In the genomic region with DNA sequence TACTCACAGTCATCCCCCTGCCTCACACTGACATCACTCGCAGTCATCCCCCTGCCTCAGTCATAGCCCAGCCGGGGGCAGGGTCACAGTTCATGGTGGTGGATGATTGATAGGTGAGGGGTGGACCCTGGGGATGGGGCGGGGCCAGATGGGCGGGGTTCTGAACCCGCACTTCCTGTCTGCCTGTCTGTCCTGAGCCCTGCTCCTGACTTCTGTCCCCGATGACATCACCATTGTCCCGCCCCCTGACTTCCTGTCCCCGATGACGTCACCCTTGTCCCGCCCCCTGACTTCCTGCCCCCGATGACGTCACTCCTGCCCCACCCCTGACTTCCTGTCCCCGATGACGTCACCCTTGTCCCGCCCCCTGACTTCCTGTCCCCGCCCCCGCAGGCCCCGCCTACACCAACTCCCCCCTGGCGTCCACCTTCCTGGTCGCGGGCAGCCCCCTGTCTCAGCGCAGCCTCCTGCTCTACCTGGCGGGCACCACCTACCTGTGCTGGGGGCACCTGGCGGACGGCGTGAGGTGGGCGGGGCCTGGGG, we compare ENCODE assay signal across 10 mouse cellular contexts. TPM values are rescaled to one million over a fixed set of nuclear protein-coding genes. Genes with fewer than 3 reads are reported as not detected.
DNase-seq lines count a peak whose midpoint lies in the region; ATAC-seq and TF ChIP-seq lines count a peak whose summit lies in the region.
"Had no signal": no experiment of that assay in that cellular context is flagged by ENCODE, and none has a peak within 500 bp of the region (broad histone marks: within the 10 kb centered on the region; RNA-seq: fewer than 3 reads in every experiment).

No protein-coding gene starts in this region.

- peaks cover 53% of the 10 kb centered on the region for H3K9me3 ChIP-seq in heart, embryonic 12.5 days (replicated peaks)
- peaks cover 50% of the 10 kb centered on the region for H3K9me3 ChIP-seq in limb, embryonic 10.5 days (replicated peaks)

- 0 out of 2 replicates have a peak overlapping the region, but pooled peaks have one; percentile 5 for H3K4me3 ChIP-seq in heart, embryonic 12.5 days
- peak overlapping the region; percentile 32 for H3K4me3 ChIP-seq in cerebellum, adult 2 months (replicated peaks; ENCODE audit: insufficient read depth, low read depth, low read length)
- H3K4me3 ChIP-seq in limb, embryonic 10.5 days = peak overlapping the region; percentile 29

- peak; percentile 74 for ATAC-seq in heart, embryonic 12.5 days (ENCODE audit: insufficient number of reproducible peaks, low FRiP score)

- no peak overlapping the region for H3K4me2 ChIP-seq in heart, embryonic 12.5 days

- H3K36me3 ChIP-seq in heart, embryonic 12.5 days = peaks cover 45% of the 10 kb centered on the region
- H3K36me3 ChIP-seq in limb, embryonic 10.5 days = peaks cover 52% of the 10 kb centered on the region

- DNase-seq in heart, adult 9 months (ENCODE audit: low spot score in 2 of 2) = no peak
- peak; percentile 23 to 24 for DNase-seq in B cell, adult 2 months
- DNase-seq in cerebellum, adult 2 months = peak; percentile 46 to 58
- peak; percentile 10 for DNase-seq in gastrocnemius, postnatal 25 days
- DNase-seq in limb, embryonic 10.5 days (ENCODE audit: low spot score) = peak; percentile 65
- peak; percentile 55 for DNase-seq in naive thymus-derived CD4-positive, alpha-beta T cell, adult 2 months (ENCODE audit: low read depth)
- DNase-seq in adipocyte (ENCODE audit: low spot score) = no peak

- H3K9ac ChIP-seq in heart, embryonic 12.5 days = no peak overlapping the region

- H3K4me1 ChIP-seq in heart, embryonic 12.5 days (replicated peaks) = no peaks in the 10 kb centered on the region
- H3K4me1 ChIP-seq in cerebellum, adult 2 months (ENCODE audit: control insufficient read depth, insufficient read depth, low read length) = no peaks in the 10 kb centered on the region
- no peaks in the 10 kb centered on the region for H3K4me1 ChIP-seq in limb, embryonic 10.5 days

- 75% methylated on average over 27 of the region's 27 CpGs for WGBS in heart, embryonic 12.5 days
- 81% methylated on average over 27 of the region's 27 CpGs for WGBS in cerebellum, adult 2 months
- 86% methylated on average over 27 of the region's 27 CpGs for WGBS in limb, embryonic 10.5 days

- TF ChIP-seq POLR2A in cerebellum, adult 2 months (IDR thresholded peaks at IDR 0.05; ENCODE audit: borderline replicate concordance, insufficient read depth, low read length) = no peak

- H3K27ac ChIP-seq in heart, embryonic 12.5 days (ENCODE audit: poor library complexity, severe bottlenecking) = no peak overlapping the region
- no peak overlapping the region for H3K27ac ChIP-seq in cerebellum, adult 2 months (ENCODE audit: insufficient read depth, low read length)
- H3K27ac ChIP-seq in limb, embryonic 10.5 days = no peak overlapping the region

- H3K27me3 ChIP-seq in heart, embryonic 12.5 days (replicated peaks) = no peaks in the 10 kb centered on the region
- no peaks in the 10 kb centered on the region for H3K27me3 ChIP-seq in cerebellum, adult 2 months (ENCODE audit: control insufficient read depth, insufficient read depth, low read length)
- no peaks in the 10 kb centered on the region for H3K27me3 ChIP-seq in limb, embryonic 10.5 days (ENCODE audit: low read depth, poor library complexity, severe bottlenecking)
- H3K27me3 ChIP-seq: Patski had no signal

- no peak for TF ChIP-seq CTCF in cerebellum, adult 2 months (IDR thresholded peaks at IDR 0.05; ENCODE audit: borderline replicate concordance, insufficient read depth, low read depth, low read length)

RNA-seq across cellular contexts. Expression of a gene that starts 1.9 kb away (rescaled TPM):
- not detected in 2 replicates for polyA plus RNA-seq in heart, embryonic 12.5 days (2016; fragmentation: Nextera tagmentation; extraction: Ambion mirVana)
- not detected in 2 replicates for polyA plus RNA-seq in cerebellum, adult 2 months (2012; rRNA removed)
- total RNA-seq in gastrocnemius, postnatal 25 days (2021) = not detected
- polyA plus RNA-seq in limb, embryonic 10.5 days (2016; fragmentation: Nextera tagmentation; extraction: Ambion mirVana) = not detected in 2 replicates
- polyA plus RNA-seq: gonadal fat pad, adult 2 months had no signal

Comparison
In these comparisons a context has a peak if more than half of its experiments do, and no peak if none do; other contexts are left out.
1. DNase-seq: peak in B cell, adult 2 months (2 of 2), cerebellum, adult 2 months (2 of 2), gastrocnemius, postnatal 25 days (single experiment), limb, embryonic 10.5 days (single experiment) and naive thymus-derived CD4-positive, alpha-beta T cell, adult 2 months (single experiment); none in heart, adult 9 months (0 of 2) and adipocyte (single experiment).
2. Peak in every context shown above with its lines, with median percentiles within 50 percentile points of each other: H3K4me3 ChIP-seq.